Mouse (Mus musculus) right cerebral cortex, postnatal 14 days (tissue): ENCODE measurements around the gene Olfr514.
"Not testable (repeated sequence)": the region's sequence is repeated elsewhere in the genome, so short reads cannot be mapped to it uniquely, and the experiment has no call there.

Source experiments
- DNase-seq: peaks from one replicate; pipeline ENCODE4 v3.0.0; 2022

Olfr514 gene

GRCm38 (mm10) chr7:108825897-108826296 is at the start of gene Olfr514:
Olfr514 (minus strand) TSS chr7:108825997.
- DNase-seq, result no peak

- no peak for DNase-seq
These were observed 46.5 kb upstream of the Olfr514 start, which contains the start of gene Olfr517 for GRCm38 (mm10) chr7:108872279-108872678. Olfr517 (minus strand) TSS chr7:108872379.

- DNase-seq, result no peak
These were observed 24.6 kb upstream of the Olfr514 start, which contains the start of gene Olfr516 for GRCm38 (mm10) chr7:108850429-108850828. Olfr516 (minus strand) TSS chr7:108850529.

- DNase-seq, result not testable (repeated sequence)
These were observed 11.1 kb downstream of the Olfr514 start for GRCm38 (mm10) chr7:108814593-108815215.

GRCm38 (mm10) chr7:108797205-108797933 is 28.4 kb downstream of the Olfr514 start:
- no peak for DNase-seq
